Mouse (Mus musculus) ES-CJ7 (cell line): ENCODE results near the gene Ina.
"Not testable (repeated sequence)": the region's sequence is repeated elsewhere in the genome, so short reads cannot be mapped to it uniquely, and the experiment has no call there.

Source experiments
- DNase-seq: peaks from one replicate; pipeline ENCODE4 v3.0.0; 2011; ENCODE audit warnings: low read depth, low spot score

Ina gene

GRCm38 (mm10) chr19:46984726-46985622, 29.5 kb upstream of the Ina start:
- DNase-seq = no peak

GRCm38 (mm10) chr19:46987646-46988045, 26.9 kb upstream of the Ina start:
- peak; percentile 41 for DNase-seq

- peak; percentile 88 for DNase-seq
Observed at GRCm38 (mm10) chr19:46988231-46989087, 26.0 kb upstream of the Ina start.

- DNase-seq = no peak
Observed at GRCm38 (mm10) chr19:46989479-46990152, 24.9 kb upstream of the Ina start.

GRCm38 (mm10) chr19:46990153-46990518, 24.4 kb upstream of the Ina start:
- DNase-seq = no peak

GRCm38 (mm10) chr19:46990625-46991024, 23.9 kb upstream of the Ina start:
- not testable (repeated sequence) for DNase-seq

GRCm38 (mm10) chr19:46991145-46991544, 23.4 kb upstream of the Ina start:
- DNase-seq = peak; percentile 83

GRCm38 (mm10) chr19:46992329-46992728, 22.2 kb upstream of the Ina start:
- not testable (repeated sequence) for DNase-seq

- DNase-seq = no peak
Observed at GRCm38 (mm10) chr19:46996095-46996494, 18.4 kb upstream of the Ina start.

- no peak for DNase-seq
Observed at GRCm38 (mm10) chr19:46998168-46998870, 16.2 kb upstream of the Ina start.

GRCm38 (mm10) chr19:46998953-46999352, 15.5 kb upstream of the Ina start:
- DNase-seq = no peak

- DNase-seq = no peak
Observed at GRCm38 (mm10) chr19:46999753-47000152, 14.7 kb upstream of the Ina start.

- not testable (repeated sequence) for DNase-seq
Observed at GRCm38 (mm10) chr19:47000357-47000756, 14.1 kb upstream of the Ina start.

- DNase-seq = no peak
Observed at GRCm38 (mm10) chr19:47003742-47004511, 10.6 kb upstream of the Ina start.

GRCm38 (mm10) chr19:47005873-47006272, 8.6 kb upstream of the Ina start:
- no peak for DNase-seq

- peak; percentile 64 for DNase-seq
Observed at GRCm38 (mm10) chr19:47006321-47006720, 8.2 kb upstream of the Ina start.

- no peak for DNase-seq
Observed at GRCm38 (mm10) chr19:47009420-47009819, 5.1 kb upstream of the Ina start.

- no peak for DNase-seq
Observed at GRCm38 (mm10) chr19:47009943-47010342, 4.6 kb upstream of the Ina start.

GRCm38 (mm10) chr19:47012521-47013130, 1.9 kb upstream of the Ina start:
- peak; percentile 75 for DNase-seq
